Mouse (Mus musculus) neural tube, embryonic 12.5 days (tissue): ENCODE measurements around the gene Cdk9. TPM values are rescaled to one million over a fixed set of nuclear protein-coding genes. Genes with fewer than 3 reads are reported as not detected.

ENCODE experiments used
- ATAC-seq: fragments of 200-750 bp; cut with Nextera tagmentation; 2 replicates; pipeline ENCODE4 v1.8.0; 2017; ENCODE audit warnings: low read depth, mild to moderate bottlenecking, moderate TSS enrichment, moderate library complexity; ENCODE audit not compliant: low FRiP score
- H3K27ac ChIP-seq: fragments of 300-500 bp; sonication (generic); 2 replicates; pipeline ENCODE4 v1.5.1; 2016
- H3K27me3 ChIP-seq: fragments of 300-500 bp; sonication (generic); replicated peaks from 2 replicates; pipeline ENCODE4 v1.6.1; 2016; ENCODE audit warnings: mild to moderate bottlenecking
- H3K36me3 ChIP-seq: fragments of 300-500 bp; sonication (generic); 2 replicates; pipeline ENCODE4 v1.6.1; 2016; ENCODE audit warnings: mild to moderate bottlenecking
- H3K4me1 ChIP-seq: fragments of 300-500 bp; sonication (generic); 2 replicates; pipeline ENCODE4 v1.6.1; 2016
- H3K4me2 ChIP-seq: fragments of 300-500 bp; sonication (generic); replicated peaks from 2 replicates; pipeline ENCODE4 v1.6.1; 2016; ENCODE audit warnings: mild to moderate bottlenecking
- H3K4me3 ChIP-seq: fragments of 300-500 bp; sonication (generic); 2 replicates; pipeline ENCODE4 v1.5.1; 2016
- H3K9ac ChIP-seq: fragments of 300-500 bp; sonication (generic); 2 replicates; pipeline ENCODE4 v1.6.1; 2016; ENCODE audit warnings: mild to moderate bottlenecking
- H3K9me3 ChIP-seq: fragments of 300-500 bp; sonication (generic); 2 replicates; pipeline ENCODE4 v1.6.1; 2016; ENCODE audit warnings: mild to moderate bottlenecking
- WGBS: fragments of 180-500 bp; shearing (Covaris S2); methylation state at CpG from one replicate; pipeline ENCODE4 v1.1.7; 2016; 5-methylcytosine and 5-hydroxymethylcytosine counted together
- microRNA counts: library from miRNA; unstranded; fragments of <30 nt; microRNA quantifications from one replicate; lab custom pipeline; 2017
- microRNA-seq: library from miRNA; unstranded; fragments of <30 nt; microRNA quantifications from one replicate; pipeline ENCODE4, GENCODE M21; 2017
- polyA plus RNA-seq: library from polyadenylated mRNA; unstranded; fragments of >200 nt; fragmentation: Nextera tagmentation; extraction: Ambion mirVana; gene quantifications from 2 replicates; pipeline ENCODE4 v1.2.1, GENCODE M21; 2016

The Cdk9 gene
- polyA plus RNA-seq, 1 experiment from 2014 or later, result 103 TPM

DNA sequence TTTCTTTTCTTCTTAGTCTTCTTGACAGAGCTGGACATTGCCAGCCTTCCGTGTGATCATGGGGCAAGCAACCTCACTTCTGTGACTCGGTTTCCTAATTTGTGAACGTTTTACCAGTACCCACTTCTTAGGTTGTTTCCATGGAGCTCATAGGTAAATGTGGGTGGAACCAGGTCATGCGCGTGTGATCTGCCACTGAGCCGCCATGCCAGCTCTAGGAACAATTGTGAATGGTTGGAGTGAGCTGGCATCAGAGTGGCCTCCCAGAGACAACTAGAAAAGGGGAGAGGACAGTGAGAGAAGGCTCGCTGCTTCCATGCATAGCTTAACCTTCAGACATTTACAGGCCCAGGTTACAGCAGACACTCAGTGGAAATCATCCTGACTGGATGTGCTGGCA is 44.7 kb downstream of the Cdk9 start:
- 77% methylated on average over 7 of the region's 7 CpGs for WGBS
- Histone ChIP-seq H3K27ac (no peak overlapping the region), H3K9me3 (no peaks in the 10 kb centered on the region)

DNA sequence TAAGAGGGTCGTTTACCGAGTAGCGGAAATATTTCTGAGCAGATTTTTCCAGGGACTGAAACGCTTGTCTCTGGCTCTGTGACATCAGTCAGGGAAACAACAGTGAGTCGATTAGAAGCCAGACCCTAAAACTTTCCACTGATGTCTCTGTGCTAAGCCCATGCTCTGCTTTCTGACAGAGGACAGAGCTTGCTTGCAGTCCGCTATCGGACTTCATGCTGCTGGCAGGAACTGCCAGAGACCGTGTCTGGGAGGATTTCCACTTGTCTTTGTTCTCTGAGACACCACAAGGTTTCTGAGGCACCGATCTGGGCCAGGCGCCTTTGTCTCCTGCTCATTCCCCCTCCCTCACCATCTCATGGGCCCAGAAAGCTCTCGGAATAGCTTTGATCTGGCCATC is 45.1 kb downstream of the Cdk9 start:
- H3K4me3 ChIP-seq, result no peak overlapping the region
- no peak overlapping the region for H3K9ac ChIP-seq
- H3K4me1 ChIP-seq, result no peaks in the 10 kb centered on the region; the same call in 1 of the 2 replicates
- no peaks in the 10 kb centered on the region for H3K27me3 ChIP-seq
- no peak for ATAC-seq
- no peak overlapping the region for H3K27ac ChIP-seq
- no peaks in the 10 kb centered on the region for H3K36me3 ChIP-seq
- WGBS, result 35% methylated on average over 11 of the region's 11 CpGs
- H3K9me3 ChIP-seq, result no peaks in the 10 kb centered on the region
- no peak overlapping the region for H3K4me2 ChIP-seq

More for the DNA sequence above, 44.7 kb downstream of the Cdk9 start:
- Histone ChIP-seq H3K27me3 (no peaks in the 10 kb centered on the region), H3K36me3 (no peaks in the 10 kb centered on the region), H3K4me2 (no peak overlapping the region), H3K4me1 (no peaks in the 10 kb centered on the region; the same call in 1 of the 2 replicates), H3K9ac (no peak overlapping the region), H3K4me3 (no peak overlapping the region)
- ATAC-seq, result no peak

- no peaks in the 10 kb centered on the region; the same call in 1 of the 2 replicates for H3K4me1 ChIP-seq
- no peak overlapping the region for H3K4me2 ChIP-seq
- H3K4me3 ChIP-seq, result no peak overlapping the region
- 89% methylated on average over 6 of the region's 6 CpGs for WGBS
- no peaks in the 10 kb centered on the region for H3K36me3 ChIP-seq
- H3K27me3 ChIP-seq, result no peaks in the 10 kb centered on the region
- no peak overlapping the region for H3K9ac ChIP-seq
- no peak overlapping the region for H3K27ac ChIP-seq
- H3K9me3 ChIP-seq, result no peaks in the 10 kb centered on the region
- ATAC-seq, result no peak
Measured at GRCm38 (mm10) chr2:32665853-32666252, 47.0 kb downstream of the Cdk9 start.

GRCm38 (mm10) chr2:32665345-32665744 is 47.5 kb downstream of the Cdk9 start:
- no peaks in the 10 kb centered on the region; the same call in 1 of the 2 replicates for H3K4me1 ChIP-seq
- no peak for ATAC-seq
- WGBS, result 69% methylated on average over 8 of the region's 8 CpGs
- no peak overlapping the region for H3K4me2 ChIP-seq
- H3K27me3 ChIP-seq, result no peaks in the 10 kb centered on the region
- H3K9me3 ChIP-seq, result no peaks in the 10 kb centered on the region
- no peak overlapping the region for H3K9ac ChIP-seq
- no peak overlapping the region for H3K27ac ChIP-seq
- H3K36me3 ChIP-seq, result no peaks in the 10 kb centered on the region
- H3K4me3 ChIP-seq, result no peak overlapping the region

GRCm38 (mm10) chr2:32662291-32662690 is 50.6 kb downstream of the Cdk9 start:
- Histone ChIP-seq H3K27me3 (no peaks in the 10 kb centered on the region), H3K27ac (0 out of 2 replicates have a peak overlapping the region, but pooled peaks have one; percentile 7), H3K4me1 (no peaks in the 10 kb centered on the region), H3K4me3 (no peak overlapping the region), H3K9ac (0 out of 2 replicates have a peak overlapping the region, but pooled peaks have one; percentile 8), H3K9me3 (no peaks in the 10 kb centered on the region), H3K4me2 (no peak overlapping the region), H3K36me3 (no peaks in the 10 kb centered on the region)
- WGBS, result 55% methylated on average over 5 of the region's 5 CpGs
- no peak for ATAC-seq

DNA sequence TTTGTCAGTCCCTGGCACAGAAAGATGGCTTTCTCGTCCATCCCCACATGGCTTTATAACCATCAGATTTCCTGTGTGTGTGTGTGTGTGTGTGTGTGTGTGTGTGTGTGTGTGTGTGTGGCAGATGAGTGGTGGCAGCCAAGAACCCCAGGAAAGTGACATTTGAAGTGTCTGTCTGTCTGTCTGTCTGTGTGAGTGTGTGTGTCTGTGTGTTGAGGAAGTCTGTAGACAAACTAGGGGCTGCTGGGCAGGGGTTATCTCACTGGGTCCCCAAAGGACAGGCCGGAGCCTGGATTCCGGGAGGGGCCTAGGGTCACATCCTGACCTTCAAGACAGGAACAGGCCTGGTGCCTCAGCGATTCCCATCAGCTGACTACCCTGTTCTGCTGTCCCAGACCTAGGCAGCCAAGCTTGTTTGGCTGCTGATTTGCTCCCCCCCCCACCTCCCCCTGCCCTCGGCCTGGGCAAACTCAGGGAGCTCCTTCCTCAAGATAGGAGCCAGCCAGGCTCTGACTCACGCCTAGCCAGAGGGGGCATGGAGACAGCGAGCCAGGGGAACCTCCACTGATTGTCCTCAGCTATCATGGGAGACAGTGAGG is 51.3 kb downstream of the Cdk9 start:
- Histone ChIP-seq H3K27me3 (no peaks in the 10 kb centered on the region), H3K27ac (no peak overlapping the region)

GRCm38 (mm10) chr2:32658873-32659272 is 54.0 kb downstream of the Cdk9 start:
- Histone ChIP-seq H3K4me1 (peaks cover 5% of the 10 kb centered on the region; the same call in 1 of the 2 replicates), H3K27ac (no peak overlapping the region), H3K9me3 (no peaks in the 10 kb centered on the region), H3K36me3 (no peaks in the 10 kb centered on the region), H3K9ac (no peak overlapping the region), H3K27me3 (no peaks in the 10 kb centered on the region), H3K4me2 (no peak overlapping the region), H3K4me3 (no peak overlapping the region)
- no peak for ATAC-seq
- 93% methylated on average over 2 of the region's 2 CpGs for WGBS

More for the DNA sequence above, 51.3 kb downstream of the Cdk9 start:
- WGBS, result 69% methylated on average over 7 of the region's 7 CpGs
- Histone ChIP-seq H3K36me3 (no peaks in the 10 kb centered on the region), H3K9ac (0 out of 2 replicates have a peak overlapping the region, but pooled peaks have one; percentile 8), H3K4me1 (no peaks in the 10 kb centered on the region), H3K9me3 (no peaks in the 10 kb centered on the region), H3K4me3 (no peak overlapping the region), H3K4me2 (no peak overlapping the region)
- no peak for ATAC-seq

DNA sequence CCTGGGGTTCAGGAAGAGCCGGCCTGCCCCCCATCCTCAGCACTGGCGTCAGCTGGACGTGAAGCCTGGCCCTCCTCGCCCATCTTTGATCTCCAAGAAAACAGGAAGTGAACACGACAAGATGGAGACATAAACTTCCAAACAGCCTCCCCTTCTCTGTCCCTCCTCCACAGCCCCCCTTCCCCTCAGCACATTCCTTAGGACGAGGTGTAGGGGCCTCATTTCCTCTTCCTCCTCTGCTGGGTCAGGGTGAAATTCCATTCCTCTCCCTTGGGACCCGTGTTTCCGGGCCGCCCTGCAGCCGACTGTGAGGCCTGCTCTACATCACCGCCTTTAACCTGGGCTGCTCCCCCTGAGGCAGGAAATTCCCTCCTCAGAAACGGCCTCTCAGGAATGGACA is 57.0 kb downstream of the Cdk9 start:
- Histone ChIP-seq H3K27ac (no peak overlapping the region), H3K4me2 (no peak overlapping the region), H3K4me1 (peaks cover 5% of the 10 kb centered on the region; the same call in 1 of the 2 replicates), H3K9me3 (no peaks in the 10 kb centered on the region), H3K4me3 (no peak overlapping the region), H3K9ac (no peak overlapping the region), H3K36me3 (no peaks in the 10 kb centered on the region), H3K27me3 (no peaks in the 10 kb centered on the region)
- WGBS, result 65% methylated on average over 12 of the region's 12 CpGs
- no peak for ATAC-seq

MicroRNAs encoded within 50 kb of the gene (microRNA counts, 519-probe panel; counts per million panel counts)
- 342 counts per million, percentile 67 among the panel's probes with 10 or more counts for microRNA mmu-miR-2861 (lab: Ali Mortazavi, UCI)

Small RNA genes within 50 kb of the gene (microRNA-seq; reads per million reads assigned to microRNA genes)
- gene Gm47291 (not detected), gene Mir2861 (not detected), gene Mir3960 (not detected), gene Mir8093 (not detected)

Other genes starting within 250 kb of the Cdk9 start
- gene Fam102a, start 177.7 kb downstream of the Cdk9 start, polyA plus RNA-seq, result 11.5 and 14.4 TPM in 2 replicates
- 121 and 124 TPM in 2 replicates for gene Dpm2, start 142.2 kb downstream of the Cdk9 start, polyA plus RNA-seq
- 3.9 and 4.0 TPM in 2 replicates for gene Pip5kl1, start 138.3 kb downstream of the Cdk9 start, polyA plus RNA-seq
- gene 9430097D07Rik, start 137.4 kb downstream of the Cdk9 start, polyA plus RNA-seq, result 0.25 and 0.69 TPM in 2 replicates
- gene St6galnac4, start 126.0 kb downstream of the Cdk9 start, polyA plus RNA-seq, result 20.4 and 21.4 TPM in 2 replicates
- gene St6galnac6, start 113.4 kb downstream of the Cdk9 start, polyA plus RNA-seq, result 10.1 and 11.5 TPM in 2 replicates
- 46.6 and 50.4 TPM in 2 replicates for gene Ak1, start 91.3 kb downstream of the Cdk9 start, polyA plus RNA-seq
- gene Eng, start 66.5 kb downstream of the Cdk9 start, polyA plus RNA-seq, result 28.8 and 33.0 TPM in 2 replicates
- 16.4 and 17.3 TPM in 2 replicates for gene Fpgs, start 8.9 kb downstream of the Cdk9 start, polyA plus RNA-seq
- 41.8 and 45.1 TPM in 2 replicates for gene Sh2d3c, start 8.0 kb upstream of the Cdk9 start, polyA plus RNA-seq
- gene 6330409D20Rik, start 27.9 kb upstream of the Cdk9 start, polyA plus RNA-seq, result 2.1 and 3.1 TPM in 2 replicates
- gene Tor2a, start 44.2 kb upstream of the Cdk9 start, polyA plus RNA-seq, result 55.5 and 56.1 TPM in 2 replicates
- gene Ttc16, start 62.6 kb upstream of the Cdk9 start, polyA plus RNA-seq, result 0.32 and 1.2 TPM in 2 replicates
- 4.3 and 5.5 TPM in 2 replicates for gene Ptrh1, start 62.7 kb upstream of the Cdk9 start, polyA plus RNA-seq
- gene Cfap157, start 71.4 kb upstream of the Cdk9 start, polyA plus RNA-seq, result 0.82 and 1.6 TPM in 2 replicates
- gene Stxbp1, start 134.2 kb upstream of the Cdk9 start, polyA plus RNA-seq, result 121 and 130 TPM in 2 replicates
- 39.6 and 40.3 TPM in 2 replicates for gene Fam129b, start 163.0 kb upstream of the Cdk9 start, polyA plus RNA-seq
- gene Rpl12, start 248.5 kb upstream of the Cdk9 start, polyA plus RNA-seq, result 108 and 122 TPM in 2 replicates
- gene Lrsam1, start 248.5 kb upstream of the Cdk9 start, polyA plus RNA-seq, result 17.8 and 22.3 TPM in 2 replicates